Comparison of ENCODE assay signal across 12 mouse cellular contexts in genomic region chr12:79384787-79385186, GRCm38 (mm10).
A peak's percentile ranks its signal among the peaks of the same experiment; 100 is the strongest.
DNase-seq lines count a peak whose midpoint lies in the region; ATAC-seq and TF ChIP-seq lines count a peak whose summit lies in the region.
"Had no signal": no experiment of that assay in that cellular context is flagged by ENCODE, and none has a peak within 500 bp of the region (broad histone marks: within the 10 kb centered on the region; RNA-seq: fewer than 3 reads in every experiment).

No protein-coding gene starts in this region.

- TF ChIP-seq CTCF in intestine, postnatal 0 days (IDR thresholded peaks at IDR 0.05; ENCODE audit: low read depth), result 0 out of 2 replicates have a peak, but pooled peaks have one; percentile 4

- no peak overlapping the region for H3K9ac ChIP-seq in kidney, embryonic 16.5 days (replicated peaks; ENCODE audit: low read length)
- peak overlapping the region; percentile 44; the same call in 1 of the 2 replicates for H3K9ac ChIP-seq in embryonic facial prominence, embryonic 13.5 days
- H3K9ac ChIP-seq in intestine, postnatal 0 days (ENCODE audit: low read depth, low read length), result no peak overlapping the region
- H3K9ac ChIP-seq in midbrain, embryonic 14.5 days (replicated peaks; ENCODE audit: low read length), result no peak overlapping the region

- no peaks in the 10 kb centered on the region for H3K36me3 ChIP-seq in kidney, embryonic 16.5 days (ENCODE audit: insufficient read depth, low read length)
- no peaks in the 10 kb centered on the region for H3K36me3 ChIP-seq in embryonic facial prominence, embryonic 13.5 days
- H3K36me3 ChIP-seq in intestine, postnatal 0 days (ENCODE audit: control insufficient read depth, insufficient read depth), result no peaks in the 10 kb centered on the region
- no peaks in the 10 kb centered on the region for H3K36me3 ChIP-seq in midbrain, embryonic 14.5 days (ENCODE audit: control insufficient read depth, insufficient read depth, low read length)

- no peak overlapping the region for H3K4me2 ChIP-seq in kidney, embryonic 16.5 days (replicated peaks; ENCODE audit: low read depth, low read length)
- H3K4me2 ChIP-seq in embryonic facial prominence, embryonic 13.5 days, result peak overlapping the region; percentile 32
- H3K4me2 ChIP-seq in intestine, postnatal 0 days (replicated peaks; ENCODE audit: low read depth), result peak overlapping the region; percentile 54
- H3K4me2 ChIP-seq in midbrain, embryonic 14.5 days (ENCODE audit: low read length), result no peak overlapping the region

- 49% methylated on average over 9 of the region's 9 CpGs for WGBS in kidney, embryonic 16.5 days
- WGBS in embryonic facial prominence, embryonic 13.5 days, result 17% methylated on average over 9 of the region's 9 CpGs
- 15% methylated on average over 9 of the region's 9 CpGs for WGBS in intestine, postnatal 0 days
- 75% methylated on average over 9 of the region's 9 CpGs for whole genome bisulfite sequencing in midbrain, embryonic 14.5 days

- H3K9me3 ChIP-seq in kidney, embryonic 16.5 days (ENCODE audit: low read length), result no peaks in the 10 kb centered on the region
- H3K9me3 ChIP-seq in embryonic facial prominence, embryonic 13.5 days, result no peaks in the 10 kb centered on the region
- no peaks in the 10 kb centered on the region for H3K9me3 ChIP-seq in intestine, postnatal 0 days (ENCODE audit: control insufficient read depth)
- no peaks in the 10 kb centered on the region for H3K9me3 ChIP-seq in midbrain, embryonic 14.5 days (ENCODE audit: control insufficient read depth, low read length)

- H3K27ac ChIP-seq in kidney, embryonic 16.5 days (ENCODE audit: low read length), result peak overlapping the region; percentile 52; the same call in 1 of the 2 replicates
- peak overlapping the region; percentile 86 for H3K27ac ChIP-seq in embryonic facial prominence, embryonic 13.5 days
- peak overlapping the region; percentile 73 for H3K27ac ChIP-seq in intestine, postnatal 0 days (ENCODE audit: low read depth, low read length)
- no peak overlapping the region for H3K27ac ChIP-seq in midbrain, embryonic 14.5 days (replicated peaks; ENCODE audit: low read depth, low read length)
- H3K27ac ChIP-seq: hindbrain, postnatal 0 days had no signal

- DNase-seq in kidney, postnatal 36 days, result no peak
- DNase-seq in midbrain, embryonic 14.5 days, result no peak
- DNase-seq in adrenal gland, adult 18-20 months (ENCODE audit: low spot score in 2 of 2), result no peak
- DNase-seq: adrenal gland, postnatal 36 days; cerebellum, adult 11 months; thymus, adult 18-20 months had no signal

- no peaks in the 10 kb centered on the region for H3K4me1 ChIP-seq in kidney, embryonic 16.5 days (ENCODE audit: insufficient read depth, low read length)
- peaks cover 54% of the 10 kb centered on the region for H3K4me1 ChIP-seq in embryonic facial prominence, embryonic 13.5 days
- peaks cover 11% of the 10 kb centered on the region; the same call in 1 of the 2 replicates for H3K4me1 ChIP-seq in intestine, postnatal 0 days (replicated peaks; ENCODE audit: control insufficient read depth, insufficient read depth, low read length)
- H3K4me1 ChIP-seq in midbrain, embryonic 14.5 days (ENCODE audit: control insufficient read depth, insufficient read depth, low read length), result no peaks in the 10 kb centered on the region

- no peaks in the 10 kb centered on the region for H3K27me3 ChIP-seq in kidney, embryonic 16.5 days (ENCODE audit: insufficient read depth, low read length)
- no peaks in the 10 kb centered on the region for H3K27me3 ChIP-seq in embryonic facial prominence, embryonic 13.5 days
- H3K27me3 ChIP-seq in intestine, postnatal 0 days (replicated peaks; ENCODE audit: control insufficient read depth, insufficient read depth, low read length), result no peaks in the 10 kb centered on the region
- H3K27me3 ChIP-seq in midbrain, embryonic 14.5 days (ENCODE audit: control insufficient read depth, insufficient read depth, low read length), result no peaks in the 10 kb centered on the region

- H3K4me3 ChIP-seq in kidney, embryonic 16.5 days (ENCODE audit: low read length), result no peak overlapping the region
- H3K4me3 ChIP-seq in embryonic facial prominence, embryonic 13.5 days, result 0 out of 2 replicates have a peak overlapping the region, but pooled peaks have one; percentile 9
- H3K4me3 ChIP-seq in intestine, postnatal 0 days (ENCODE audit: low read depth, low read length), result no peak overlapping the region
- no peak overlapping the region for H3K4me3 ChIP-seq in midbrain, embryonic 14.5 days (replicated peaks; ENCODE audit: low read depth, low read length)

- no peak for ATAC-seq in kidney, embryonic 16.5 days (ENCODE audit: low FRiP score, low TSS enrichment)
- ATAC-seq in embryonic facial prominence, embryonic 13.5 days (ENCODE audit: insufficient number of reproducible peaks, insufficient read depth, low FRiP score, low TSS enrichment, low read depth), result no peak
- peak; percentile 94 for ATAC-seq in intestine, postnatal 0 days
- ATAC-seq in megakaryocyte-erythroid progenitor cell, adult 5-6 weeks (replicated peaks; ENCODE audit: low FRiP score, low TSS enrichment, poor library complexity, severe bottlenecking), result 0 out of 2 replicates have a peak, but pooled peaks have one; percentile 51
- ATAC-seq in midbrain, embryonic 14.5 days (ENCODE audit: low FRiP score, low TSS enrichment), result no peak
- no peak for ATAC-seq in monocyte, adult 5-6 weeks (replicated peaks; ENCODE audit: insufficient number of reproducible peaks, low FRiP score, low TSS enrichment, poor library complexity, severe bottlenecking)
- ATAC-seq: hindbrain, postnatal 0 days had no signal

Comparison
In these comparisons a context has a peak if more than half of its experiments do, and no peak if none do; other contexts are left out.
1. ATAC-seq: peak in intestine, postnatal 0 days (single experiment) and megakaryocyte-erythroid progenitor cell, adult 5-6 weeks (single experiment); none in kidney, embryonic 16.5 days (single experiment), embryonic facial prominence, embryonic 13.5 days (single experiment), midbrain, embryonic 14.5 days (single experiment) and monocyte, adult 5-6 weeks (single experiment).
2. H3K4me2 ChIP-seq: peak in embryonic facial prominence, embryonic 13.5 days (single experiment) and intestine, postnatal 0 days (single experiment); none in kidney, embryonic 16.5 days (single experiment) and midbrain, embryonic 14.5 days (single experiment).